Mouse (Mus musculus) myocyte (in vitro differentiated cells): ENCODE results near the gene Clns1a.

Experiments used
- CEBPB ChIP-seq: IDR thresholded peaks from 2 replicates; pipeline ENCODE4 v1.6.1; 2011; ENCODE audit warnings: mild to moderate bottlenecking, moderate library complexity; ENCODE audit not compliant: poor library complexity, insufficient read depth, severe bottlenecking
- E2F4 ChIP-seq: IDR thresholded peaks from one replicate; pipeline ENCODE4 v1.6.1; 2011; ENCODE audit warnings: mild to moderate bottlenecking, control low read depth, moderate library complexity; ENCODE audit not compliant: insufficient read depth
- POLR2A ChIP-seq: IDR thresholded peaks from one replicate; pipeline ENCODE4 v1.6.1; 2011; ENCODE audit warnings: low read depth, mild to moderate bottlenecking, control low read depth, moderate library complexity; ENCODE audit not compliant: insufficient read length
- TCF12 ChIP-seq: IDR thresholded peaks from one replicate; pipeline ENCODE4 v1.6.1; 2011; ENCODE audit warnings: mild to moderate bottlenecking, control low read depth; ENCODE audit not compliant: poor library complexity, insufficient read depth, severe bottlenecking
- USF1 ChIP-seq: IDR thresholded peaks from one replicate; pipeline ENCODE4 v1.6.1; 2011; ENCODE audit warnings: low read depth, mild to moderate bottlenecking, control low read depth, moderate library complexity

DNA sequence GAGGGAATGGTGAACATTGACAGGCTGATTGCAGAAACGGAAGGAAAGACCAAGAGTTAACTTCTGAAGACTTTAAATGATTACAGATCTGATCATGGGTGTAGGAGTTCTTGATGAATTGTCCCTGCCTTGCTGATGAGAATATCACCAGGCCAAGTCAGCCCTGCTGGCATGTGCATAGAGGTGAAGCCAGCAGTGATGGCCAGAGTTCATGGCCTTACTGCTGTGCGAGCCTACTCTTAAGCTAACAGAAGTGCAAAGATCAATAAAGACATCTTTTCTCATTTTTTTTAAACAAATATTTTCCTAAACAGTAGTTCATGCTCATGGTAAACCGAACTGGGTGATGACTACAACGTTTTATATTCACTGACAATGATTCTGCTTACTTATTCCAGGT, 45.7 kb upstream of the Clns1a start:
- TF ChIP-seq CEBPB = no peak
- no peak for TF ChIP-seq POLR2A
- TF ChIP-seq USF1 = no peak
- TF ChIP-seq E2F4 = no peak
- TF ChIP-seq TCF12 = no peak
